Mouse (Mus musculus): ENCODE data around the gene Prkag3.

Prkag3 gene

DNA sequence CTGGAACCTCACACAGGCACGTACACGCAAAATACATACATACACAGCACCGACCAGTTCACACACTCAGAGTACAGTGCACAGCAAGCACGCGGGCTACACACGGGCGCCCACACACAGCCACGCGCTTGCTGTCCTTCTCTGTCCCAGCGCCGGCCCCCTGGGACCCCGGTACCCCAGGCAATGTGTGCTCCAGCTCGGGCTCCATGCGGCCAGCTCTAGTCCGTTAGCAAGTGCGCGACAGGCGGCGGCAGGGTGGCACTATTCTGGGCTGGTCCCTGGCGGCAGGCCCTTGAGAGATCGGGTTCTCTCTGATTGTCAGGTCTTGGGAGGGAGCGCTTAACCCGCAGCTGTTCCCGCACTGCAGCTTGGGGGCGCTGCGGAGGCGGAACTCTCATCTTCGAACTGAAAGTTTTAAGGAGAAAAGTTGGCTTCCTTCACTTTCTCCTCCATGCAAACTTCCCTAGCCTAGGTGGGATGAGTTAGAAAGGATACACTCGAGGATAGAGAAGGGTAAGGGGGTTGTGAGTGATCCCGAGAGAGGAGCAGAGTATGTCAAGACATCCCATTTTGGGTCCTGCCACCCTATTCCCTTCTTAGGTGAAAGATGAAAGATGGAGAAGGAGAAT lies at the start of gene Prkag3:
Prkag3 (minus strand) TSS at position 579 of the 629 bp plus-strand sequence.
- DNase-seq, result peak; percentile 15 to 16

GRCm38 (mm10) chr1:74797459-74797858 lies 48.4 kb upstream of the Prkag3 start:
- DNase-seq, result no peak

DNA sequence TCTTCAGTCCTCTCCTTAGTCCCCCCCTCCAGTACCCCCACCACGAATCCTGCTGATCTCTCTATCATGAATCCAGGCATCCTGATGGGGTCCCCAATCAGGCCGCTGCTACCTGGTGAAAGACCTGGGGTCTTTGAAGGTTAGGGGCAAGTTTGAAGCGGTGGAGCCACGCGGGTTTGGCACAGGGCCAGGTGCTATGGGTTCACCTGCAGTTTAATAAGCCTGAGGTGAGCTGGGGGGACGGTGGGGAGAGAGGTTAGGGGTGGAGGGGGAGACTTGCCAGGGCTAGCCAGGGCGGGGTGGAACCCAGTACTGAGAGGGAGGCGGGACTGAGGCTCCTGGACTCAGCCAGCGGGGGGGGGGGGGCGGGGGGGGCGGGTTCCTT lies 46.1 kb upstream of the Prkag3 start:
- no peak for DNase-seq

GRCm38 (mm10) chr1:74794487-74795144 lies 45.6 kb upstream of the Prkag3 start:
- DNase-seq, result peak in 1 of 2 experiments; percentile 49

DNA sequence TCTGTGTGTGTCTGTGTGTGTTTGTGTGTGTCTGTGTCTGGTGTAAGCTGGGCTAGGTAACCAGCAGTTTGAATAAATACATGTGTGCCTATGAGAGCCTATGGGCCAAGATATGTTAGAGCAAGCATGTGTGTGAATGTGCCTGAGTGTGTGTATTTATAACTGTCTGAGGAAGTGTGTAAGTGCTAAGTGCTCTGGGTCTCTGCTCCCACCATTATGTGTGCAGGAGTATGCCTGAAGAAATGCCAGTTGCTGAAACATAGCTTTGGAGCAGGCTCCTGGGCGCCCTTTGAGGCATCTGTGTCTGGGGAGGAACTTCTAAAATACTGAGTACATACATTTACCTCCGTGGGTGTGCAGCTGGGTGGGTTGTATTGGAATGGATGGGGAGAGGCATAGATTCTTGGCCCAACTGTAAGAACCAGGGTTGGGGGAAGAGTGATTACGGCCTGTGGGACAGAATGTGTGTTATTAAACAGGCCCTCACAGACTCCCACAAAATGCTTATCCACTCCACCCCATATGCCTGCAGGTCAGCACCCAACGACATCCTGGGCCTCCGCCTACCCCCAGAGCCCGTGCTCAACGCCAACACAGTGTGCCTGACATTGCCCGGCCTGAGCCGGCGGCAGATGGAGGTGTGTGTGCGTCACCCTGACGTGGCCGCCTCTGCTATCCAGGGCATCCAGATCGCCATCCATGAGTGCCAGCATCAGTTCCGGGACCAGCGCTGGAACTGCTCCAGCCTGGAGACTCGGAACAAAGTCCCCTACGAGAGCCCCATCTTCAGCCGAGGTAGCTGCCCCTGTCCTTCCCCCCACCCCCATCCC lies 44.0 kb upstream of the Prkag3 start:
- DNase-seq, result no peak

DNA sequence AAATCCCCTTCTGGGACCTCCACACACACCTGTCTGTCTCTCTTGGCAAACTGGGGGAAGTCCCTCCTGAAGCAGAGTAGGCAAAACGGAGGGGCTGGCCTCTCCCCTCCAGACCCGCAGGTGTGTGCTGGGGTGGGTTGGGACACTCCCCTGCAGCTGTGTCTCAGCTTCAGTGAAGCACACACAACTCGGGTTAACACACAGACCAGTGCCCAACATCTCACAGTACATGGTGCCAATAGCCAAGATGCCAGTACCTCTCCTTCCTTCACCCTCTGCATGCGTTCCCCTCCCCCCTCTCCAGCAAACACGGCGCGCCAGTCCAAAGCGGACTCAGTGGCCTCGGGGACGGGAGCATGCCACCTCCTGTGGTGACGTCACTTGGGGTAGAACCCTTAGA lies 42.2 kb upstream of the Prkag3 start, which contains the start of gene Wnt10a:
Wnt10a (plus strand) TSS at position 268 of the 400 bp plus-strand sequence.
- no peak for DNase-seq

DNA sequence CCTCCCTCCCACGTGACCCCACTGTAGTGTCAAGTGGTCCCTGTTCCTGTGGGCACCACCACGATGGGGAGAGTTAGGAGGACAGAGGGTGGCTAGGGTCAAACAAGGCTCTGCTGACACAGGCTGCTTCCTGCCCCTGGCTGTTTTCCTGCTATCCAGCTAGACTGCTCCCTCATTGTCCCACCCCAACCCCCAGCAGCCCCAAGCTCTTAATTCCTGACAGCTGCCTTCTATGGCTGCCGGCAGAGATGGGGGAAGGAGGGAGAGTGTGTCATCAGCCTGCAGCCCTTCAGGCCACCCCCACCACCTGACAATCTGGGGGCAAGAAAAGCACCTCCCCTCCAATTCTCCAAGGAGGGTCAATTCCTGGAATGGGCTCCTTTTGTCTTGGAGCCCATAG lies 41.1 kb upstream of the Prkag3 start:
- no peak for DNase-seq

DNA sequence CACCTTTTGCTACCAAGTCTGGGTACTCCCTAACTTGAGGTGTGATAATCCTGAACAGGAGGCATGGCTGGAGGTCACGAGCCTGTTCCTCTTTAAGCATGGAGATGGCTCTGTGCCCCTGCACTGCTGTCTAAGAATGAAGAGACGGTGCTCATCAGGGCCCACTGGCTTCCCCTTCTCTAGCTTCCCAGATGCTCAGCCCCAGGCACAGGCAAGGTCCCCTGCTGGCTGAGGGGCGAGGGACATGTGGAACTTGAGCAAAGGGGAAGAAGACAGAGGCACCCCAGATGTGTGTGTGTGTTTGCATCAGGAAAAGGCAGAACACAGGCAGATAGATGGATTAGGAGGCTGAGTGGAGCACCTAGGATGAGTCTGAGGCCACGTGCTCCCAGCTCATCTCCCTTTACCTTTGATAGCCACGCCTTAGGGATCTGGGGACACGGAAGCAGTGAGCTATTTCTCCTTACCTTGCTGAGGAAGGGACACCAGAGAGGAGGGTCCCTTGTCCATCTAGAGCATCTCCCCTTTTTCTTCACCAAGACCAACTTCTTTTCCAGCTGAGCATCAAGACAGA lies 39.7 kb upstream of the Prkag3 start:
- no peak for DNase-seq

DNA sequence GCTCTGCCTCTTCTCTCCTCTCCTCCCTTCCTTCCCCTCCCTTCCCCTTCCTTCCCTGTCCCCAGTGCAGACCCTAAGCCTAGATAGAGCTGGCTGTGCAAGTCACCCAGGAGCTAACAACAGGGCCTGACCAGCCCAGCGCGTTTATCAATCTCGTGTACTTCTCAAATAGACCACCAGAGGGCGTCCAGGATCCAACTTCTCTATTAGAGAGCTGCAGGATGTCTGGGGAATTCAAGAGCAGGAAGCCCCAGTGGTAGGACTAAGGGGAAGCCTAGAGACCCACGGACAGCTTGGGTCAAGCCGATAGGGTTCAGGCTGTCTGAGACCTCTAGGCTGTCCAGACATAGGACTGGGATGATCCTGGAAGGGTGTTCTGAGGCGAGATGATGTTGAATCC lies 38.8 kb upstream of the Prkag3 start:
- peak; percentile 78 to 87 for DNase-seq

GRCm38 (mm10) chr1:74784041-74784759 lies 35.2 kb upstream of the Prkag3 start:
- DNase-seq, result peak; percentile 37 to 66

DNA sequence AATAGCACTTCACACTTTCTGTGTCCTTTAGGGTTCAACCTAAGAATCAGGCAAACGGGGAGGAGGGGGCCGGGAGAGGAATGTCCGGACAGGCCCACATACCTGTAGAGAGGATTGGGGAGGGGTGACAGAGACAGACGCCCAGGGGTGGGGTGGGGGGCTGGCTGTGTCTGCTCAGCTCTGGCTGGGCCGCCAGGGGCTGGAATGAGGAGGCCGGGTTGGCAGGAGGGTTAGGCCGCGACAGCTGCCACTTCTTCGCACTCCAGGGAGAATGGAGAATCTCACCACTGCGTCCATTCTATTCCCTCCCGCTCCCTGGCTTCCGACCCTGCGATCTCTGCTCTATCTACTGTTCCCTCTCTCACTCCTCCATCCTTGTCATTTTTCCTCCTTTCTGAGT lies 34.5 kb upstream of the Prkag3 start:
- no peak for DNase-seq

- DNase-seq, result no peak
Measured at GRCm38 (mm10) chr1:74782045-74782444, 33.0 kb upstream of the Prkag3 start.

GRCm38 (mm10) chr1:74778934-74779486 lies 30.0 kb upstream of the Prkag3 start:
- DNase-seq, result no peak

DNA sequence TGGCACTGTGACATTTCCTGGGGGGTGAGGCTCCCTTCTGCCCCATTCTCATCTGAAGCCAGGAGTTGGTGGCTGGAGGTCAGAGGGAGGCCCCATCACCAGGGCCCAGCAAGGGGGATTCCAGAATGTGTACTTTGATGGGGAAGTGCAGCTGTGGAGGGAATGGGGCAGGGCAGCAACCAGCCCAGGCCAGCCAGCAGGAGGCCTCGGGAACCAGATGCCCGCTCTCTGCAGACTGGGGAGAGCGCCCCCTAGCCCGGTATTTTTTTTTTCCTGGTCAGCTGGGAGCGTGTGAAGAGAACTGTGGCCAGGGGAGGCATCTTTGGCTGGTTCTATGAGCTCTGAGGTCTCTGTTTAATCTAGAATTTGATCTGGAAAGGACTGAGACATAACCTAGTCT lies 26.8 kb upstream of the Prkag3 start:
- peak in 1 of 2 experiments; percentile 20 for DNase-seq

- no peak for DNase-seq
Measured at GRCm38 (mm10) chr1:74774062-74774461, 25.0 kb upstream of the Prkag3 start.

GRCm38 (mm10) chr1:74773136-74773535 lies 24.1 kb upstream of the Prkag3 start:
- DNase-seq, result peak; percentile 57 to 65

GRCm38 (mm10) chr1:74771931-74772620 lies 23.1 kb upstream of the Prkag3 start:
- DNase-seq, result peak in 1 of 2 experiments; percentile 15

DNA sequence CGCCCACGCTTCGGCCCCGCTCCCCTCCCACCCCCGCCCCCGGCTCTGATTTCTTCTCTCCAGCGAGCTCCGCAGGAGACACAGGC lies 22.7 kb upstream of the Prkag3 start, which contains the start of gene Wnt6:
Wnt6 (plus strand) TSS at position 48 of the 86 bp plus-strand sequence.
- DNase-seq, result no peak

- DNase-seq, result no peak
Measured at GRCm38 (mm10) chr1:74771467-74771844, 22.4 kb upstream of the Prkag3 start.

DNA sequence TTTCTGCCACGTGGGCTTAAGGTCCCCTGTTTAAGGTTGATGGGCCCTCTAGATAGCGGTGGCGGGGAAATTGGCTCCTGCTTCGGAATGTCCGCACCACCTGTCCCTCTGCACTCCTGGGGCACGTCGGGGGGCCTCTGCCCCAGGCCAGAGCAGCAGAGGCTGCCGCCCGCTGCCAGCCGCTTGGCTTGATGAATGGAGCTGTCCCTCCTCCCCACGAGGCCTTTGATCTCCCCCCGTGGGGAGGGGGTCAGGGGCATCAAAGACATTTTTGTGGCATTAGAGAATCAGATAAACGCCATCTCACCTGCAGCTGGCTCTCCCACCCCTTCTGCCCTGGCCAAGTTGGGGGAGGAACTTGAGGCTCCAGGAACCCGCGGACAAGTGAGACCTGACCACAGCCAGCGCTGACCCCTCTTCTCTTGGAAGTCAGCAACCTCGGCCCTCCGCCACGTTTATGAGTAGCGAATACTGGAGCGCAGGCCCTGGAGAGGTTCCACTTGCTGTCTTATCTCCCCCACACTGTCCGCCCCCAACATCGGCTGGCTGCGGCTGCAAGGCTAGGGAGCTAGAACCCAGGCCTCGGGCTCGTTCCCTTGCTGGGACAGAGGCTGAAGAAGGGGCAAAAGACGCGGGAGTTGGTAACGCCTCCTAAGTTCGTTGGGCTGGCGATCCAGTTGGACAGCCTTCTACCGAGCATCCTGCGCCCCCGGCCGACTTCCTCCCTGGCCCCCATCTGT lies 21.9 kb upstream of the Prkag3 start:
- DNase-seq, result no peak

GRCm38 (mm10) chr1:74763081-74763480 lies 14.1 kb upstream of the Prkag3 start:
- DNase-seq, result peak; percentile 38 to 56

DNA sequence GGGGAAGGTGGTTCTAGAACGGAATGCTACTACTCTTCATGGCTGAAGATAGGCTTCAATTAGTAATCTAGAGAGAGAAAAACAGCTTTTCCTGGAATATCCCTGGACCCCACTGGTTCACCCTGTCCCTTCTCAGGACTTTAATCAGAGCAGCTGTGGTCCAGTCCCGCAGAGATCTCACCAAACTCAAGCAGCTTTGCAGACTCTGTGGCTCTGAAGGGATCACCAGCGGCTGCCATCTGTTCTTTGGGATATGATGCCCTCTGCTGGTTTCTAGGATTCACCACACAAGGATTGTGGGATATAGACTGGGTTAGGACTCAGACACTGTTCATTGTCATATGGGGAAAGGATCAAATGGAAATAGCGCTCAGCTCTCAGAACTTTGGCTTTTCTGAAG lies 10.8 kb upstream of the Prkag3 start:
- DNase-seq, result peak; percentile 19 to 24

Data from cerebellum, adult 18-20 months (tissue).